In the genomic region with DNA sequence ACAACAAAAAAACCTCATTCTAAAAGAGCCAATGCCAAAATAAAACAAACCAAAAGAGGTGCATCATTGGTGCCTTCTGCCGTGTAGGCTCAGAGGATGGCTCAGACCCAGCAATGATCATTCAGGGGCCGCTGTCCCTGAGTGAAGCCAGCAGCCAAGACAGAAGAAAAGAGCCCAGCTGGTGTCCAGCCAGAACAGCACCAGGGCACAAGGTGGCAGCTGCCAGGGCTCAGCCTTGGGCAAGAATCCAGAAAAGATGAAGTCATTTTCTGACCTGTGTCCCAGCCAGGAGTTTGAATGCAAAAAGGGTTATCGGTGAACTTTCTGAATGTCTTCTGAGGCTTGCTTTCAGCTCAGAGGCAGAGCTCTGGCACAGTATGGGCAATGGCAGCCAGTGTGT, we compare ENCODE assay signal across 8 mouse cellular contexts.
DNase-seq lines count a peak whose midpoint lies in the region; ATAC-seq and TF ChIP-seq lines count a peak whose summit lies in the region.

No protein-coding gene starts in this region.

- TF ChIP-seq CTCF in spleen, adult 2 months (IDR thresholded peaks at IDR 0.05; ENCODE audit: extremely low read depth, insufficient read depth, insufficient read length, insufficient replicate concordance), result no peak
- no peak for TF ChIP-seq CTCF in cerebellum, adult 2 months (IDR thresholded peaks at IDR 0.05; ENCODE audit: borderline replicate concordance, insufficient read depth, low read depth, low read length)
- no peak for TF ChIP-seq CTCF in layer of hippocampus, adult 2 months (conservative IDR thresholded peaks at IDR 0.05)

- H3K4me2 ChIP-seq in intestine, embryonic 16.5 days (ENCODE audit: low read depth, low read length), result no peak overlapping the region

- no peaks in the 10 kb centered on the region for H3K27me3 ChIP-seq in spleen, adult 2 months (ENCODE audit: control insufficient read depth, insufficient read depth, low read length)
- no peaks in the 10 kb centered on the region for H3K27me3 ChIP-seq in cerebellum, adult 2 months (ENCODE audit: control insufficient read depth, insufficient read depth, low read length)
- no peaks in the 10 kb centered on the region for H3K27me3 ChIP-seq in intestine, embryonic 16.5 days (replicated peaks; ENCODE audit: control insufficient read depth, insufficient read depth, low read length)

- no peak for TF ChIP-seq POLR2A in spleen, adult 2 months (IDR thresholded peaks at IDR 0.05; ENCODE audit: low read depth, low read length)
- TF ChIP-seq POLR2A in cerebellum, adult 2 months (IDR thresholded peaks at IDR 0.05; ENCODE audit: borderline replicate concordance, insufficient read depth, low read length), result no peak

- DNase-seq in spleen, adult 2 months (ENCODE audit: low read depth in 1 of 2, low spot score in 2 of 2), result no peak
- no peak for DNase-seq in spleen, postnatal 14 days (ENCODE audit: low spot score in 2 of 2)
- DNase-seq in cerebellum, adult 2 months, result peak; percentile 75 to 84
- DNase-seq in gonadal fat pad, adult 2 months (ENCODE audit: low read depth), result peak; percentile 41
- peak; percentile 27 to 39 for DNase-seq in layer of hippocampus, adult 2 months (ENCODE audit: low spot score in 2 of 2)
- DNase-seq in right cerebral cortex, postnatal 4 days, result peak; percentile 47
- DNase-seq in thymus, postnatal 36 days, result no peak

- no peak for ATAC-seq in intestine, embryonic 16.5 days

- H3K9ac ChIP-seq in intestine, embryonic 16.5 days (ENCODE audit: low read depth, low read length), result no peak overlapping the region

- 72% methylated on average over 3 of the region's 3 CpGs for WGBS in spleen, adult 2 months
- 3% methylated on average over 3 of the region's 3 CpGs for WGBS in cerebellum, adult 2 months
- 72% methylated on average over 3 of the region's 3 CpGs for WGBS in intestine, embryonic 16.5 days

- no peaks in the 10 kb centered on the region for H3K36me3 ChIP-seq in spleen, adult 2 months (ENCODE audit: control insufficient read depth, insufficient read depth, low read length)
- H3K36me3 ChIP-seq in intestine, embryonic 16.5 days (ENCODE audit: control insufficient read depth, insufficient read depth, low read length), result no peaks in the 10 kb centered on the region

- peak overlapping the region; percentile 49 for H3K27ac ChIP-seq in spleen, adult 2 months (ENCODE audit: insufficient read depth, low read length)
- H3K27ac ChIP-seq in cerebellum, adult 2 months (ENCODE audit: insufficient read depth, low read length), result no peak overlapping the region
- no peak overlapping the region for H3K27ac ChIP-seq in layer of hippocampus, adult 2 months
- no peak overlapping the region for H3K27ac ChIP-seq in intestine, embryonic 16.5 days (ENCODE audit: low read length)

- no peak overlapping the region for H3K4me3 ChIP-seq in spleen, adult 2 months (ENCODE audit: extremely low read depth, insufficient read depth, insufficient read length)
- H3K4me3 ChIP-seq in cerebellum, adult 2 months (replicated peaks; ENCODE audit: insufficient read depth, low read depth, low read length), result no peak overlapping the region
- H3K4me3 ChIP-seq in layer of hippocampus, adult 2 months, result no peak overlapping the region
- no peak overlapping the region for H3K4me3 ChIP-seq in intestine, embryonic 16.5 days (ENCODE audit: low read length)

- H3K4me1 ChIP-seq in spleen, adult 2 months (ENCODE audit: control insufficient read depth, insufficient read depth, insufficient read length), result peaks cover 2% of the 10 kb centered on the region; the same call in 1 of the 2 replicates
- peaks cover 9% of the 10 kb centered on the region for H3K4me1 ChIP-seq in cerebellum, adult 2 months (ENCODE audit: control insufficient read depth, insufficient read depth, low read length)
- peaks cover 8% of the 10 kb centered on the region; the same call in 1 of the 2 replicates for H3K4me1 ChIP-seq in intestine, embryonic 16.5 days (ENCODE audit: control insufficient read depth, insufficient read depth, low read length)

- H3K9me3 ChIP-seq in intestine, embryonic 16.5 days (ENCODE audit: control insufficient read depth, low read length), result no peaks in the 10 kb centered on the region

Comparison
In these comparisons a context has a peak if more than half of its experiments do, and no peak if none do; other contexts are left out.
1. DNase-seq: peak in cerebellum, adult 2 months (2 of 2), gonadal fat pad, adult 2 months (single experiment), layer of hippocampus, adult 2 months (2 of 2) and right cerebral cortex, postnatal 4 days (single experiment); none in spleen, adult 2 months (0 of 2), spleen, postnatal 14 days (0 of 2) and thymus, postnatal 36 days (0 of 2).